Mouse (Mus musculus): ENCODE data around the gene Mrpl28. TPM values are rescaled to one million over a fixed set of nuclear protein-coding genes. Genes with fewer than 3 reads are reported as not detected.

Mrpl28 gene
- total and polyA plus RNA-seq, 2 experiments from 2014 or later, result 222 to 275 TPM

- Histone ChIP-seq H3K9ac (replicated peaks; ENCODE audit: low read depth, low read length) (peak within 1 kb of the TSS; percentile 98), H3K27ac (ENCODE audit: low read depth) (peak within 1 kb of the TSS; percentile 95), H3K9me3 (replicated peaks; ENCODE audit: control insufficient read depth, low read length) (no peaks in the 10 kb centered on the region), H3K4me1 (ENCODE audit: control insufficient read depth, insufficient read depth) (peaks cover 19% of the 10 kb centered on the region), H3K27me3 (ENCODE audit: control insufficient read depth, insufficient read depth, low read length) (no peaks in the 10 kb centered on the region), H3K36me3 (replicated peaks; ENCODE audit: control insufficient read depth, insufficient read depth, low read length) (peaks cover 8% of the 10 kb centered on the region), H3K4me3 (ENCODE audit: low read depth, low read length) (peak within 1 kb of the TSS; percentile 63), H3K4me2 (ENCODE audit: low read depth, low read length) (peak within 1 kb of the TSS; percentile 78)
- ATAC-seq (ENCODE audit: insufficient read depth, low read depth) (peak; percentile 97), DNase-seq (ENCODE audit: low spot score) (peak; percentile 95)
- under 1% methylated on average over 41 of the region's 42 CpGs for WGBS
- TF ChIP-seq EP300 (IDR thresholded peaks at IDR 0.05; ENCODE audit: low read depth), result no peak
- peak; percentile 52 for TF ChIP-seq CTCF (IDR thresholded peaks at IDR 0.05; ENCODE audit: low read depth)
Measured at GRCm38 (mm10) chr17:26138239-26138836, 15.0 kb downstream of the Mrpl28 start, which contains the start of gene Axin1. TSS of gene Axin1 (plus strand) at chr17:26138688.

DNA sequence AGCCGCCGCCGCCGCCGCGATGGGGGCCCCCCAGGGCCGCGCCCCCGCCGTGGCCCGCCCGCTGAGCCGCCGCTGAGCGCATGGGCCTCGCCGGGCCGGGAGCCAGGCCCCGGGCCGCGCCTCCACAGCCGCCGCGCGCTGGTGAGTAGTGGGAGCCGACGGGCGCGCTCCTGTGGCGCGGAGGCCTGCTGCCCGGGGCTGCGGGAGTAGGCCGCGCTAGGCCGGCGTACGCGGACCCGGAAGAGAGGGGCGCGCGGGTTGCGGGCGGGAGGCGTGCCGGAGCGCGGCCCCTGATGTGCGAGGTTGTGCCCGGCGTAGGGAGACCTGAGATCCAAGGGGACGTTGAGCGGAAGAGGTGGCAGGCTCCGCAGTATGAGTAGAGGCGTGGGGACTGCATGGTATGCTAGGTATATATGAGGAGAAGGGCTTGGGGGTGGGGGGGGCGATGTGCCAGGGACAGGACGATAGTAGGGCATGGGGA is 15.6 kb downstream of the Mrpl28 start:
- ATAC-seq (ENCODE audit: insufficient read depth, low read depth), result peak; percentile 76
- H3K4me1 ChIP-seq (ENCODE audit: control insufficient read depth, insufficient read depth), result peaks cover 19% of the 10 kb centered on the region
- WGBS, result under 1% methylated on average over 48 of the region's 58 CpGs
- H3K36me3 ChIP-seq (replicated peaks; ENCODE audit: control insufficient read depth, insufficient read depth, low read length), result peaks cover 13% of the 10 kb centered on the region
- peak overlapping the region; percentile 95 for H3K27ac ChIP-seq (ENCODE audit: low read depth)
- peak; percentile 43 for DNase-seq (ENCODE audit: low spot score)
- H3K27me3 ChIP-seq (ENCODE audit: control insufficient read depth, insufficient read depth, low read length), result no peaks in the 10 kb centered on the region
- TF ChIP-seq EP300 (IDR thresholded peaks at IDR 0.05; ENCODE audit: low read depth) (no peak), CTCF (IDR thresholded peaks at IDR 0.05; ENCODE audit: low read depth) (no peak)
- peak overlapping the region; percentile 98 for H3K9ac ChIP-seq (replicated peaks; ENCODE audit: low read depth, low read length)
- H3K4me3 ChIP-seq (ENCODE audit: low read depth, low read length), result peak overlapping the region; percentile 63
- H3K4me2 ChIP-seq (ENCODE audit: low read depth, low read length), result peak overlapping the region; percentile 78
- no peaks in the 10 kb centered on the region for H3K9me3 ChIP-seq (replicated peaks; ENCODE audit: control insufficient read depth, low read length)

DNA sequence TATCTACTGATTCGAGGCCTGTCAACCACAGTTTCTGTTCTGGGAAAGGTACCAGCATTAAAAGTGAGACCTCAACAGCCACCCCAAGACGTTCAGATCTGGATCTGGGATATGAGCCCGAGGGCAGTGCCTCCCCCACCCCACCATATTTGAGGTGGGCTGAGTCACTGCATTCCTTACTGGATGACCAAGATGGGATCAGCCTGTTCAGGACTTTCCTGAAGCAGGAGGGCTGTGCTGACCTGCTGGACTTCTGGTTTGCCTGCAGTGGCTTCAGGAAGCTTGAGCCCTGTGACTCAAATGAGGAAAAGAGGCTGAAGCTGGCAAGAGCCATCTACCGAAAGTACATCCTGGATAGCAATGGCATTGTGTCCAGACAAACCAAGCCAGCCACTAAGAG is 19.5 kb downstream of the Mrpl28 start:
- H3K36me3 ChIP-seq (replicated peaks; ENCODE audit: control insufficient read depth, insufficient read depth, low read length), result peaks cover 21% of the 10 kb centered on the region
- no peaks in the 10 kb centered on the region for H3K9me3 ChIP-seq (replicated peaks; ENCODE audit: control insufficient read depth, low read length)
- H3K4me1 ChIP-seq (ENCODE audit: control insufficient read depth, insufficient read depth), result peaks cover 19% of the 10 kb centered on the region
- no peak overlapping the region for H3K27ac ChIP-seq (ENCODE audit: low read depth)
- no peak overlapping the region for H3K9ac ChIP-seq (replicated peaks; ENCODE audit: low read depth, low read length)
- 72% methylated on average over 4 of the region's 4 CpGs for WGBS
- TF ChIP-seq EP300 (IDR thresholded peaks at IDR 0.05; ENCODE audit: low read depth), result no peak
- no peak for TF ChIP-seq CTCF (IDR thresholded peaks at IDR 0.05; ENCODE audit: low read depth)
- DNase-seq (ENCODE audit: low spot score) (no peak), ATAC-seq (ENCODE audit: insufficient read depth, low read depth) (no peak)
- no peaks in the 10 kb centered on the region for H3K27me3 ChIP-seq (ENCODE audit: control insufficient read depth, insufficient read depth, low read length)
- no peak overlapping the region for H3K4me3 ChIP-seq (ENCODE audit: low read depth, low read length)
- H3K4me2 ChIP-seq (ENCODE audit: low read depth, low read length), result no peak overlapping the region

- ATAC-seq (ENCODE audit: insufficient read depth, low read depth), result no peak
- peaks cover 16% of the 10 kb centered on the region for H3K4me1 ChIP-seq (ENCODE audit: control insufficient read depth, insufficient read depth)
- no peaks in the 10 kb centered on the region for H3K9me3 ChIP-seq (replicated peaks; ENCODE audit: control insufficient read depth, low read length)
- no peak overlapping the region for H3K27ac ChIP-seq (ENCODE audit: low read depth)
- H3K4me2 ChIP-seq (ENCODE audit: low read depth, low read length), result no peak overlapping the region
- no peaks in the 10 kb centered on the region for H3K27me3 ChIP-seq (ENCODE audit: control insufficient read depth, insufficient read depth, low read length)
- no peak overlapping the region for H3K9ac ChIP-seq (replicated peaks; ENCODE audit: low read depth, low read length)
- TF ChIP-seq EP300 (IDR thresholded peaks at IDR 0.05; ENCODE audit: low read depth) (no peak), CTCF (IDR thresholded peaks at IDR 0.05; ENCODE audit: low read depth) (no peak)
- no peak overlapping the region for H3K4me3 ChIP-seq (ENCODE audit: low read depth, low read length)
- WGBS, result 91% methylated on average over 5 of the region's 5 CpGs
- H3K36me3 ChIP-seq (replicated peaks; ENCODE audit: control insufficient read depth, insufficient read depth, low read length), result peaks cover 21% of the 10 kb centered on the region
- DNase-seq (ENCODE audit: low spot score), result no peak
Measured at GRCm38 (mm10) chr17:26143386-26143785, 20.1 kb downstream of the Mrpl28 start.

DNA sequence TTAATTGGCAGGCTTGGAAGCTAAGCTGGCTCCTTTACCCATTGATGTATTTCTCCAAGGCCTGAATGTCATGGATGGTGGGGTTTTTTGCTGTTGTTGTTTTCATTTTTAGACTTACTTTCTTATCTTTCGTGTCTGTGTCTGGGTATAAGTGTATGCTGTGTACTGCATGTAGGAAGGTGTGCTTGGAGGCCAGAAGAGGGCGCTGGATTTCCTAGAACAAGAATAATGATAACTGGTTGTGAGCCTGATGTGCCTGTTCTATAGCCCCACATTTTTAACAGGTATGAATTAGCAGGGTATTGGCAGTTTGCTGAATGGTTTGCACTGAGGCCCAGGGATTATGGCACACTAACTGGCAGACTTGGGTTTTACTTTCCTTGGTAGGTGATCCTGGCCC is 25.8 kb downstream of the Mrpl28 start:
- H3K36me3 ChIP-seq (replicated peaks; ENCODE audit: control insufficient read depth, insufficient read depth, low read length), result peaks cover 32% of the 10 kb centered on the region
- no peak overlapping the region for H3K4me2 ChIP-seq (ENCODE audit: low read depth, low read length)
- H3K4me1 ChIP-seq (ENCODE audit: control insufficient read depth, insufficient read depth), result no peaks in the 10 kb centered on the region
- no peak for DNase-seq (ENCODE audit: low spot score)
- no peak overlapping the region for H3K9ac ChIP-seq (replicated peaks; ENCODE audit: low read depth, low read length)
- no peak for ATAC-seq (ENCODE audit: insufficient read depth, low read depth)
- H3K9me3 ChIP-seq (replicated peaks; ENCODE audit: control insufficient read depth, low read length), result no peaks in the 10 kb centered on the region
- no peak overlapping the region for H3K27ac ChIP-seq (ENCODE audit: low read depth)
- no peak overlapping the region for H3K4me3 ChIP-seq (ENCODE audit: low read depth, low read length)
- H3K27me3 ChIP-seq (ENCODE audit: control insufficient read depth, insufficient read depth, low read length), result no peaks in the 10 kb centered on the region
- WGBS, result 77% methylated on average over 2 of the region's 2 CpGs
- TF ChIP-seq CTCF (IDR thresholded peaks at IDR 0.05; ENCODE audit: low read depth) (no peak), EP300 (IDR thresholded peaks at IDR 0.05; ENCODE audit: low read depth) (no peak)
